Mouse (Mus musculus) small intestine, adult 10 weeks (tissue): Measurements from ENCODE around the gene Fbxo46. TPM values are rescaled to one million over a fixed set of nuclear protein-coding genes. Genes with fewer than 3 reads are reported as not detected.

Experiments
- polyA plus RNA-seq: library from polyadenylated mRNA; stranded (reverse); fragments of 350-450 nt; fragmentation: Illumina TruSeq; extraction: RNeasy Lipid Tissue Mini Kit (QIAGEN cat#74804); gene quantifications from one replicate; pipeline ENCODE4 v1.2.3, GENCODE M21; 2014; ENCODE audit warnings: low replicate concordance

The Fbxo46 gene
- polyA plus RNA-seq = 0.48 TPM

DNA sequence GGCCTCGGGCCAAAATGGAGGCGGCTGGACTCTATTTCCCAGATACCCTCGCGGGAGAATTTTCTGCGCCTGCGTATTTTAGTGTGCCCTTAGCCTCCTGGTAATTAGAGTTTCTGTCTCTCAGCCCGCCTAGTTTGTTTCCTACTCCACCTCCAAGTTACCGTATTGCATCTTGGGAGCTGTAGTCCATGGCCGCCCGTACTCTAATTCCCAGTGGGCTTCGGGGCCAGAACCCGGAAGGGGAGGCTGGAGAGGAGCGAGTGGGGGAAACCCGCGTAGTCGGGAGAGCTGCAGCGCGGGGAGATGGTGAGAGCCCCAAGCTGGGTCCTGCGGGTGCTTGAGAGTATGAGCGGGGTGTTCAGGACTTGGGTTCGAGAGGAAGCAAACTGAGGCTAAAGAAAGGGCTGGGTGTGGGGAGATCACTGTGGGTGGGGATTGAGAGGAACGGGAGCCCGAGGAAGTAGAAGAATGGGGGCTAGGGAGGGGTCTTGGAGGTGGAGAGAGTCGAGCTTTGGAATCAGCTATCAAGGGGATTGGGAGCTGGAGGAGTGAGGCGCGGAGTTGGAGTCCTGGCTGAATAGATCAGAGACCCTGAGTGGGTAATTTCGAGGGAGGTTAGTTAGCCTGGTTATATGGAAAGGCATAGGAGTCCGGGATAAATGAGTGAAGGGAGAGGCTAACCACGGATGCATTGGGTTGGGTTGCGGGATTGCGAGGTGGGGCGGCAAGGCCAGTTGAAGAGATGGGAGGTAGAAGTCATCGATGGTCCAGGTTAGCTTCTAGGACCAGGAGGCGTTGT, at the start of gene Fbxo46:
Gene Fbxo46, plus strand, starts transcription at position 229 of the 799 bp plus-strand sequence.

DNA sequence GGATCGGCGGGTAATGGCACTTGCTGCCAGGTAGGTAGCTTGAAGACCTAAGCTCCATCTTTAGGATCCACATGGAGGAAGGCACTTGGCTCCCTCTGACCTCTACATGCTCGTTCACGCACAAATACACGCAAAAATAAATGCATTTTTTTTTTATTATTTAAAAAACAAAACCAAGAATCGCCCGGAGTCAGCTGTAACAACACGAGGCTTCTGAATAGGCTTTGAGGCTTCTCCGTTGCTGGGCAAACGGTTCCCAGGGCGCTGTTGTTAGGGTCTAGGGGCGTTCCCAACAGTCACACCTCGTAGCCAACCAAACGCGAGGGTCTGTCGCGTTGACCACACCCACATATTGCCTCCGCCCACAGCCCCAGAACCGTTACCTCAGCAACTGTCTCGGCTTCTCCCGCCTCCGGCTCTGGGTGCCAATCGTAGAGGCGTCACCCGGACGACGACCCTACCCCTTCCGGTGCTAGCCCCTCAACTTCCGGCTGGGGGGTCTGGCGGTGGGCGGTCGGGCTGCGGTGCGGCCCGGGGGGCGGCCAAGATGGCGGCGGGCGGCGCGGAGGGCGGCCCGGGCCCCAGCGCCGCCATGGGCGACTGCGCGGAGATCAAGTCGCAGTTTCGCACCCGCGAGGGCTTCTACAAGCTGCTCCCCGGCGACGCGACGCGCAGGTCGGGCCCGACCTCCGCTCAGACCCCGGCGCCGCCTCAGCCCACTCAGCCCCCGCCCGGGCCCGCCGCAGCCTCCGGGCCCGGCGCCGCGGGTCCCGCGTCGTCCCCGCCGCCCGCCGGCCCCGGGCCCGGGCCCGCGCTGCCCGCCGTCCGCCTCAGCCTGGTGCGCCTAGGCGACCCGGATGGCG, 43.7 kb upstream of the Fbxo46 start, which contains the start of gene Dmwd:
Gene Dmwd, plus strand, starts transcription at position 505 of the 863 bp plus-strand sequence.

DNA sequence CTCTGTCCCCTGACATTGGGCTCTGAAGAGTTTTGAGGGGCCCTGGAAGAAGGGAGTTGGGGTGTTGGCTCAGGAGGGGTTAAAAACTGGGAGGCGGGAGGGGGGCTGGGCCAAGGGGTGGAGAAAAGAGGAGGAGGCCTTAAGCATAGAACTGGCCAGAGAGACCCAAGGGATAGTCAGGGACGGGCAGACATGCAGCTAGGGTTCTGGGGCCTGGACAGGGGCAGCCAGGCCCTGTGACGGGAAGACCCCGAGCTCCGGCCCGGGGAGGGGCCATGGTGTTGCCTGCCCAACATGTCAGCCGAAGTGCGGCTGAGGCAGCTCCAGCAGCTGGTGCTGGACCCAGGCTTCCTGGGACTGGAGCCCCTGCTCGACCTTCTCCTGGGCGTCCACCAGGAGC, 36.0 kb upstream of the Fbxo46 start, which contains the start of gene Dmpk:
Gene Dmpk, plus strand, starts transcription at position 149 of the 400 bp plus-strand sequence.

DNA sequence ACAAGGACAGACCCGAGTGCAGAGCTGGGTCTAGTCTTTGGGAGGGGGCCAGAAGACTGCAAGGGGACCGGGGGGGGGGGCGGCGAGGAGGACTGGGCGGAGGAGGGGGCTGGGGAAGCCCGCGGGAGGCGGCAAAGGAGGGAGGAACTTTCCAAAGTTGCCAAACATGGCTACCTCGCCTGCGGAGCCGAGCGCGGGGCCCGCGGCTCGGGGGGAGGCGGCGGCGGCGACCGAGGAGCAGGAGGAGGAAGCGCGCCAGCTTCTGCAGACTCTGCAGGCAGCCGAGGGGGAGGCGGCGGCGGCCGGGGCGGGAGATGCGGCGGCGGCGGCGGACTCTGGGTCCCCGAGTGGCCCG, 25.2 kb upstream of the Fbxo46 start, which contains the start of gene Six5:
Gene Six5, plus strand, starts transcription at position 124 of the 355 bp plus-strand sequence.

DNA sequence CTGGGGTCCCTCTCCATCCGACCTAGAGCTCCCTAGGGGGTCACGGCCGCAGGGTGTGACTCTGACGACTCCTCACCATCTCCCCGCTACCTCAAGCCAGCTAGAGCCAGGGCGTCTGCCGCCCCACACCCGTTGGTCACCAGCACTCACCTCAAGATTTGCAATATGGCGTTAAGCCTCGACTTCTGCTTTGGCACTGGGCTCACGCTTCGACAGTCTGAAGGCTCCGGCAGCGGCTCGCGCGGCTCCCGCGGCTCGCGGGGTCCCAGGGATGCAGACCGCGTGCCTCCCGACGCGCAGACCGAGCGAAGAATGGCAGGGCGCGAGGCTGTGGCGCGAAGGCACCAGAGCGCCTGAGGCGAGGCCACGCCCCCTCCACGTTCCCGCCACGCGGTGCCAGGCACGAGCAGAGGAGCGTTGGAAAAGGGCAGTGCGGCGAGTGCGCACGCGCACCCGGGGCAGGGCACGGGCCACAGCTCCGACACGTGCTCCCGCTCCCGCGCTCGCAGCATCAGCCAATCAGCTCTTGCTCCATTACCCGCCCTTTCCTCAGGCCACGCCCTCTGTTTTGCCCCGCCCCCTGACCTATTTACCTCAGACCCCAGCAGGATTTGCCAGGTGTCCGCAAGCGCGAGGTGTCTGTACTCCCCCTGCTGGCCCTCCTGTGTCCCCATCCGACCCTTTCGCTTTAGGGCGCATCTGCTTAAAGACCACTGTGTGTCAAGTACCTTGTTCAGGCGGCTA, 1.5 kb upstream of the Fbxo46 start, which contains the start of gene Gm4969:
Gene Gm4969, minus strand, starts transcription at position 341 of the 744 bp plus-strand sequence.

DNA sequence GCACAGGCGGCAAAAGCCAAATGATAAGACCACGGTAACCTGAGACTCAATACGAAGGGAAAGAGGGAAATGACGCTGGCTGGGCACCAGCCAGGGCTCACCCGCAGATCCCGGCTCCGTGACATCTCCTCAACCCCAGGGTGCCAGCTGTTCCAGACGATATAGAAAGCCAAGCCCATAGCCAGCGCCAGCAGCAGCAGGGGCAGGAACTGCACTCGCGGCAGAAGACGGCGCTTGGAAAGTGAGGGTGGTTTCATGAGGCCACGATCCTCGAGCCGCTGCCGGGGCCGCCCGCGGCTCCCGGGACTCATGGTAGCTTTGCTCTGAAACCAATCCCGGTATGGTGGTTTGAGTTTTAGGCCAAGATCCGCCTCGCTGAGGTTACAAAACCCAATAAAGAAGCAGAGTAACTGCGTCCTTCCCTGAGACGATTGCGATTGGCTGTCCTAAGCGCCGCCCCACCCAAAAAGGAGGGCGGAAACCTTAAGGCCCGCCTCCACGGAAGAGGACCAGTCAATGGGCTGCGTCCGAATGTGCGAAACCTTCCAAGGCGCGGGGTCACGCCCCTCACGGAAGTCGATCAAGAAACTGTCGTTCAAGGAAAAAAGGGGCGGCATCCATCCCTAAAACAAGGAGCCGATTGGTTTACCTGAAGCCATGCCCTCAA, 29.3 kb downstream of the Fbxo46 start, which contains the start of gene Qpctl:
Gene Qpctl, minus strand, starts transcription at position 417 of the 667 bp plus-strand sequence.

DNA sequence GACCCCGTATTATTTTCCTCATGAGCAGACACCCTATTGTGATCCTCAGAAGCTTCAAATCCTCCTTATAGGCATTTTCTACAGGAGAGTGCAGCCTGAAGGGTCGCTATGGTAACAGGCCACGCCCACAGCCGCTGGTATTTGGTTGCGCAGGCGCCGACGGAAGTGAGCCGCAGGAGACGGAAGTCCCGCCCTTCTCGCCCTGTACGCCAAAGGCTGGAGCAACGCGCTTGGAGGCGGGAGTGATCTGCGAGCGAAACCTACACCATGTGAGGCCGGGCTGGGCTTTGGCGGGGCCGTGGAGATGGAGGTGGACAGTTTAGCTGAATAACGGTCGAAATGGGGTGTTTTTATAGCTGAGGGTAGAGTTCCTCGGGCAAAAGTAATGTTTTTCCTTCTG, 30.0 kb downstream of the Fbxo46 start, which contains the start of gene Snrpd2:
Gene Snrpd2, plus strand, starts transcription at position 97 of the 400 bp plus-strand sequence.

DNA sequence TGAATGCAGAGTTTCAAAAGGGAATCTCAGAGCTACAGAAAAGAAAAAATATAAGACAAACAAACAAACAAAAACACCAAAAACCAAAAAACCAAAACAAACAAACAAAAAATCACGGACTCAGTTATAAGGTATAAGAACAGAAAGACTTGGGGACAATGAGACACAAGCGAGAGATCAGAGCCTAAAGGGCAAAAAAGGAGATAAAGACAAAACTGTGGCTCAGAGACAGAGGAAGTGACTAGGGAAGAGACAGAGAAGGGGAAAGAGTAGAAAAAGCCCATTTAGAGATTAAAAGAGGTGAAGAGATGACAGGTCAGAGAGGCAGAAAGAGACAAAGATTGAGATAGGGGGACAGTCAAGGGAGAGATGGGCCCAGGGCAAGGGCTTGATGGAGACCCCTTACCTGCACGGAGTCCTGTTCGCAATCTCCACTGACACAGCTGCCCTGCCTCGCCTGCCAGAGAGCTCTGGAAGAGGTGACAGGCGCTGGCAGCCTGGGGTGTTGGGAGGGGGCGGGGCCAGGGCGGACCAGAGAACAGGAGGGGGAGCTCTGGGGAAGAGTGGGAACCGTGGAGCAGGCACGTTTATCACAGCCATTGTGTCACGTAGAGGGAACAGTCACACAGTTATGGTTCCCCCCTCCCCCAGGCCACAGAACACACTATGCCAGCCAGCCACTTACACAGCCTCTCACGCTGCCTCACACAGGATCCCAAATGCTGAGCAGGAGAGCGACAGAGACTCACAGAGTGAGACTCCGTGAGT, 46.2 kb downstream of the Fbxo46 start, which contains the start of gene Gipr:
Gene Gipr, minus strand, starts transcription at position 472 of the 768 bp plus-strand sequence.

DNA sequence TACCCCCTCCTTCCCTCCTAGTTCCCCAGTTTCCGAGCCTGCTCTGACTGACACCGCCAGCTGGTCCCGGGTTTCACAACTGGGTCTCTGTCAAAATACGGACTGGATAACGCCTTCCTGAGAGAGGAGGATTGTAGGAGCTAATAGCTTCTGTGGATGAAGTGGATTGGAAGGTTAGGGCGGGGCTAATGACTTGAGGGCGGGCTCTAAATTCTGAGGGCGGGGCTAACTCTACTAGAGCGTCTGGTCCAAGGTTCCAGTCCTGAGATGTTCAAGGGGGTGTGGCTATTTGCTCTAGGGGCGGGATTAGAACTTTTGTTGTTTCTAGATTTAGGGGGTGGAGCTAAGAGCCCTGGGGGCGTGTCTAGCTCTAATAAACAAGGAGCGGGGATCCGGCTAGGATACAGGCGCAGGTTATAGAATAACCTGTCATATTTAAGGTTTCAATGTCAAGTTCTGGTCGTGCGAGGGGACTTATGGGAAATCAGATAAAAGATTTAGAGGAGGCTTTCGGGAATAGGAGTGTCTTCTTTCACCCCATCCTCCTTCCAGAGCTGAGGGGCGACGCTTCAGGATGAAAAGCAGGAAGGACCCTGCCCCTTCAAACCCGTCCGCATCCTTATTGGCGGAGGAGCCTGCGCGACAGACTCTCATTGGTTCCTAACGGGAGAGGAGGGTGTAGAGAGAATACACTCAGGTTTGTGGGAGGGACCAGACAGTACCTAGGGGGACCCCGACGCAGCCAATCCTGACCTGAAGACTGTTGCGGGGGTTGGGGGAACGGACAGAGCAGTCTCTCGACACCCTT, 56.3 kb downstream of the Fbxo46 start, which contains the start of gene Eml2:
Gene Eml2, plus strand, starts transcription at position 714 of the 808 bp plus-strand sequence.

Other genes with a start within 250 kb of the Fbxo46 start
- not detected for gene Pglyrp1, start 248.5 kb upstream of the Fbxo46 start, polyA plus RNA-seq
- gene Ccdc61, start 209.4 kb upstream of the Fbxo46 start, polyA plus RNA-seq = 0.71 TPM
- gene Nova2, start 194.0 kb upstream of the Fbxo46 start, polyA plus RNA-seq = 0.07 TPM
- gene Nanos2, start 132.5 kb upstream of the Fbxo46 start, polyA plus RNA-seq = not detected
- gene Mypop, start 128.6 kb upstream of the Fbxo46 start, polyA plus RNA-seq = not detected
- gene Irf2bp1, start 115.8 kb upstream of the Fbxo46 start, polyA plus RNA-seq = 0.52 TPM
- gene Foxa3, start 96.3 kb upstream of the Fbxo46 start, polyA plus RNA-seq = 4.9 TPM
- gene Sympk, start 95.5 kb upstream of the Fbxo46 start, polyA plus RNA-seq = 1.7 TPM
- not detected for gene Rsph6a, start 65.2 kb upstream of the Fbxo46 start, polyA plus RNA-seq
- not detected for gene Dmwd, start 43.6 kb upstream of the Fbxo46 start, polyA plus RNA-seq
- gene Dmpk, start 36.0 kb upstream of the Fbxo46 start, polyA plus RNA-seq = 1.3 TPM
- 0.33 TPM for gene Six5, start 25.3 kb upstream of the Fbxo46 start, polyA plus RNA-seq
- not detected for gene Gm4969, start 1.5 kb upstream of the Fbxo46 start, polyA plus RNA-seq
- gene Qpctl, start 29.4 kb downstream of the Fbxo46 start, polyA plus RNA-seq = 2.7 TPM
- gene Snrpd2, start 29.9 kb downstream of the Fbxo46 start, polyA plus RNA-seq = 1.3 TPM
- 0.22 TPM for gene Gipr, start 46.3 kb downstream of the Fbxo46 start, polyA plus RNA-seq
- not detected for gene Eml2, start 56.6 kb downstream of the Fbxo46 start, polyA plus RNA-seq
- 1.4 TPM for gene Gpr4, start 92.7 kb downstream of the Fbxo46 start, polyA plus RNA-seq
- gene Opa3, start 108.5 kb downstream of the Fbxo46 start, polyA plus RNA-seq = 6.8 TPM
- gene Vasp, start 152.0 kb downstream of the Fbxo46 start, polyA plus RNA-seq = 48.9 TPM
- gene Ppm1n, start 160.2 kb downstream of the Fbxo46 start, polyA plus RNA-seq = 4.2 TPM
- gene Rtn2, start 162.8 kb downstream of the Fbxo46 start, polyA plus RNA-seq = not detected
- gene Fosb, start 190.2 kb downstream of the Fbxo46 start, polyA plus RNA-seq = 0.67 TPM
- gene Ercc1, start 224.9 kb downstream of the Fbxo46 start, polyA plus RNA-seq = not detected
- gene Cd3eap, start 239.6 kb downstream of the Fbxo46 start, polyA plus RNA-seq = 0.26 TPM
- not detected for gene Ppp1r13l, start 239.9 kb downstream of the Fbxo46 start, polyA plus RNA-seq